Mouse (Mus musculus) MN1 (cell line): ENCODE measurements at regions not wholly inside any gene's neighbourhood (a gene's known extent, or its start where the extent isn't known, plus 50 kb on each side); places are given as distances from the start of the nearest gene placed in this dataset.
A peak's percentile ranks its signal among the peaks of the same experiment; 100 is the strongest.
"Not testable (repeated sequence)": the region's sequence is repeated elsewhere in the genome, so short reads cannot be mapped to it uniquely, and the experiment has no call there.

Experiments
- DNase-seq: peaks from one replicate; pipeline ENCODE4 v3.0.0-alpha.2; 2016; ENCODE audit warnings: low spot score

GRCm38 (mm10) chr13:31050160-31050788 lies 76.3 kb downstream of the Gm5447 start:
- DNase-seq: no peak

GRCm38 (mm10) chr13:31051586-31051985 lies 77.6 kb downstream of the Gm5447 start:
- DNase-seq: not testable (repeated sequence)

- no peak for DNase-seq
Measured at GRCm38 (mm10) chr13:31054356-31054755, 80.4 kb downstream of the Gm5447 start.

GRCm38 (mm10) chr13:31055376-31056083 lies 81.5 kb downstream of the Gm5447 start:
- DNase-seq: no peak

GRCm38 (mm10) chr13:31056154-31056871 lies 82.3 kb downstream of the Gm5447 start:
- no peak for DNase-seq

GRCm38 (mm10) chr13:31060916-31061431 lies 87.0 kb downstream of the Gm5447 start:
- no peak for DNase-seq

- DNase-seq: no peak
Measured at GRCm38 (mm10) chr13:31068343-31068742, 94.3 kb downstream of the Gm5447 start.

- no peak for DNase-seq
Measured at GRCm38 (mm10) chr13:31076541-31076940, 102.5 kb downstream of the Gm5447 start.

GRCm38 (mm10) chr13:31078751-31079150 lies 104.7 kb downstream of the Gm5447 start:
- no peak for DNase-seq

GRCm38 (mm10) chr13:31080215-31080614 lies 106.2 kb downstream of the Gm5447 start:
- no peak for DNase-seq

- DNase-seq: peak; percentile 60
Measured at GRCm38 (mm10) chr13:31082448-31083140, 108.6 kb downstream of the Gm5447 start.

- DNase-seq: no peak
Measured at GRCm38 (mm10) chr13:31101051-31101450, 127.0 kb downstream of the Gm5447 start.

- no peak for DNase-seq
Measured at GRCm38 (mm10) chr13:31107434-31107833, 133.4 kb downstream of the Gm5447 start.

GRCm38 (mm10) chr13:31109231-31109630 lies 135.2 kb downstream of the Gm5447 start:
- no peak for DNase-seq

GRCm38 (mm10) chr13:31122689-31123088 lies 148.7 kb downstream of the Gm5447 start:
- DNase-seq: no peak

GRCm38 (mm10) chr13:31124547-31125216 lies 150.7 kb downstream of the Gm5447 start:
- DNase-seq: no peak

- DNase-seq: no peak
Measured at GRCm38 (mm10) chr13:31132501-31132900, 158.5 kb downstream of the Gm5447 start.

GRCm38 (mm10) chr13:31139686-31140085 lies 165.7 kb downstream of the Gm5447 start:
- no peak for DNase-seq

GRCm38 (mm10) chr13:31147323-31147722 lies 173.3 kb downstream of the Gm5447 start:
- DNase-seq: no peak

- DNase-seq: no peak
Measured at GRCm38 (mm10) chr13:31154066-31154465, 180.1 kb downstream of the Gm5447 start.

- DNase-seq: no peak
Measured at GRCm38 (mm10) chr13:31163878-31164495, 190.0 kb downstream of the Gm5447 start.
